Mouse (Mus musculus) bone marrow macrophage, adult 2 months (primary cell): Measurements from ENCODE around the gene Slc25a45.

Experiments
- CTCF ChIP-seq: IDR thresholded peaks from 2 replicates; pipeline ENCODE4 v1.5.1; 2012; ENCODE audit warnings: low read depth, mild to moderate bottlenecking, low read length, moderate library complexity
- POLR2A ChIP-seq: IDR thresholded peaks from 2 replicates; pipeline ENCODE4 v1.6.1; 2012; ENCODE audit warnings: mild to moderate bottlenecking, low read depth, low read length, borderline replicate concordance

GRCm38 (mm10) chr19:5883935-5884334, 6.3 kb downstream of the Slc25a45 start:
- TF ChIP-seq CTCF (no peak), POLR2A (no peak)
